Mouse (Mus musculus): Measurements from ENCODE around the gene Gm498. TPM values are rescaled to one million over a fixed set of nuclear protein-coding genes. Genes with fewer than 3 reads are reported as not detected.
A peak's percentile ranks its signal among the peaks of the same experiment; 100 is the strongest.

Gene Gm498
- total and polyA plus RNA-seq, 2 experiments from 2014 or later, result not detected

GRCm38 (mm10) chr7:143868874-143869273 lies 2.2 kb downstream of the Gm498 start:
- Histone ChIP-seq H3K4me3 (ENCODE audit: low read length) (no peak overlapping the region), H3K4me1 (ENCODE audit: insufficient read depth, low read length) (no peaks in the 10 kb centered on the region), H3K9ac (replicated peaks; ENCODE audit: low read length) (no peak overlapping the region), H3K27me3 (ENCODE audit: insufficient read depth, low read length) (no peaks in the 10 kb centered on the region), H3K36me3 (ENCODE audit: insufficient read depth, low read length) (no peaks in the 10 kb centered on the region), H3K9me3 (ENCODE audit: low read length) (no peaks in the 10 kb centered on the region), H3K27ac (no peak overlapping the region), H3K4me2 (ENCODE audit: low read depth, low read length) (no peak overlapping the region)
- ATAC-seq, result no peak
- TF ChIP-seq CTCF (IDR thresholded peaks at IDR 0.05; ENCODE audit: low read depth), result no peak
- DNase-seq (ENCODE audit: low spot score), result no peak
- WGBS, result 89% methylated on average over 4 of the region's 4 CpGs

- ATAC-seq, result no peak
- TF ChIP-seq CTCF (IDR thresholded peaks at IDR 0.05; ENCODE audit: low read depth), result no peak
- no peak overlapping the region for H3K9ac ChIP-seq (replicated peaks; ENCODE audit: low read length)
- H3K4me2 ChIP-seq (ENCODE audit: low read depth, low read length), result no peak overlapping the region
- H3K4me1 ChIP-seq (ENCODE audit: insufficient read depth, low read length), result no peaks in the 10 kb centered on the region
- no peak overlapping the region for H3K27ac ChIP-seq
- no peak for DNase-seq (ENCODE audit: low spot score)
- no peaks in the 10 kb centered on the region for H3K9me3 ChIP-seq (ENCODE audit: low read length)
- WGBS, result 83% methylated on average over 6 of the region's 6 CpGs
- no peaks in the 10 kb centered on the region for H3K36me3 ChIP-seq (ENCODE audit: insufficient read depth, low read length)
- H3K4me3 ChIP-seq (ENCODE audit: low read length), result no peak overlapping the region
- H3K27me3 ChIP-seq (ENCODE audit: insufficient read depth, low read length), result no peaks in the 10 kb centered on the region
Measured at GRCm38 (mm10) chr7:143883717-143884116, 17.1 kb downstream of the Gm498 start.

GRCm38 (mm10) chr7:143891146-143891545 lies 24.5 kb downstream of the Gm498 start:
- ATAC-seq, result no peak
- H3K4me1 ChIP-seq (ENCODE audit: insufficient read depth, low read length), result no peaks in the 10 kb centered on the region
- no peaks in the 10 kb centered on the region for H3K27me3 ChIP-seq (ENCODE audit: insufficient read depth, low read length)
- no peak for TF ChIP-seq CTCF (IDR thresholded peaks at IDR 0.05; ENCODE audit: low read depth)
- no peak overlapping the region for H3K9ac ChIP-seq (replicated peaks; ENCODE audit: low read length)
- no peaks in the 10 kb centered on the region for H3K9me3 ChIP-seq (ENCODE audit: low read length)
- H3K4me3 ChIP-seq (ENCODE audit: low read length), result no peak overlapping the region
- no peak for DNase-seq (ENCODE audit: low spot score)
- no peaks in the 10 kb centered on the region for H3K36me3 ChIP-seq (ENCODE audit: insufficient read depth, low read length)
- 58% methylated on average over 2 of the region's 2 CpGs for WGBS
- no peak overlapping the region for H3K27ac ChIP-seq
- H3K4me2 ChIP-seq (ENCODE audit: low read depth, low read length), result no peak overlapping the region

GRCm38 (mm10) chr7:143892361-143892760 lies 25.7 kb downstream of the Gm498 start:
- no peak for TF ChIP-seq CTCF (IDR thresholded peaks at IDR 0.05; ENCODE audit: low read depth)
- Histone ChIP-seq H3K4me2 (ENCODE audit: low read depth, low read length) (no peak overlapping the region), H3K4me3 (ENCODE audit: low read length) (no peak overlapping the region), H3K4me1 (ENCODE audit: insufficient read depth, low read length) (no peaks in the 10 kb centered on the region), H3K27me3 (ENCODE audit: insufficient read depth, low read length) (no peaks in the 10 kb centered on the region), H3K27ac (no peak overlapping the region), H3K36me3 (ENCODE audit: insufficient read depth, low read length) (no peaks in the 10 kb centered on the region), H3K9me3 (ENCODE audit: low read length) (no peaks in the 10 kb centered on the region), H3K9ac (replicated peaks; ENCODE audit: low read length) (no peak overlapping the region)
- no peak for ATAC-seq
- no peak for DNase-seq (ENCODE audit: low spot score)
- WGBS, result 53% methylated on average over 2 of the region's 2 CpGs

GRCm38 (mm10) chr7:143900667-143901066 lies 34.0 kb downstream of the Gm498 start:
- ATAC-seq, result peak; percentile 80; the same call in 1 of the 2 replicates
- 28% methylated on average over 2 of the region's 2 CpGs for WGBS

GRCm38 (mm10) chr7:143905176-143905575 lies 38.5 kb downstream of the Gm498 start:
- no peak for DNase-seq (ENCODE audit: low spot score)
- H3K9ac ChIP-seq (replicated peaks; ENCODE audit: low read length), result no peak overlapping the region
- 0 out of 2 replicates have a peak, but pooled peaks cover 2% of the 10 kb centered on the region for H3K4me1 ChIP-seq (ENCODE audit: insufficient read depth, low read length)
- H3K36me3 ChIP-seq (ENCODE audit: insufficient read depth, low read length), result no peaks in the 10 kb centered on the region
- TF ChIP-seq CTCF (IDR thresholded peaks at IDR 0.05; ENCODE audit: low read depth), result no peak
- no peak overlapping the region for H3K4me2 ChIP-seq (ENCODE audit: low read depth, low read length)
- no peak overlapping the region for H3K27ac ChIP-seq
- H3K27me3 ChIP-seq (ENCODE audit: insufficient read depth, low read length), result no peaks in the 10 kb centered on the region
- 63% methylated on average over 1 of the region's 1 CpGs for WGBS
- H3K9me3 ChIP-seq (ENCODE audit: low read length), result no peaks in the 10 kb centered on the region
- ATAC-seq, result no peak
- H3K4me3 ChIP-seq (ENCODE audit: low read length), result no peak overlapping the region

More at GRCm38 (mm10) chr7:143900667-143901066, 34.0 kb downstream of the Gm498 start:
- TF ChIP-seq CTCF (IDR thresholded peaks at IDR 0.05; ENCODE audit: low read depth), result peak; percentile 82
- Histone ChIP-seq H3K27me3 (ENCODE audit: insufficient read depth, low read length) (no peaks in the 10 kb centered on the region), H3K9ac (replicated peaks; ENCODE audit: low read length) (no peak overlapping the region; the same call in 1 of the 2 replicates), H3K36me3 (ENCODE audit: insufficient read depth, low read length) (no peaks in the 10 kb centered on the region), H3K27ac (0 out of 2 replicates have a peak overlapping the region, but pooled peaks have one; percentile 11), H3K4me1 (ENCODE audit: insufficient read depth, low read length) (0 out of 2 replicates have a peak, but pooled peaks cover 2% of the 10 kb centered on the region), H3K9me3 (ENCODE audit: low read length) (no peaks in the 10 kb centered on the region), H3K4me3 (ENCODE audit: low read length) (no peak overlapping the region), H3K4me2 (ENCODE audit: low read depth, low read length) (no peak overlapping the region)
- peak; percentile 84 for DNase-seq (ENCODE audit: low spot score)

- no peaks in the 10 kb centered on the region for H3K9me3 ChIP-seq (ENCODE audit: low read length)
- H3K4me1 ChIP-seq (ENCODE audit: insufficient read depth, low read length), result 0 out of 2 replicates have a peak, but pooled peaks cover 2% of the 10 kb centered on the region
- no peak for TF ChIP-seq CTCF (IDR thresholded peaks at IDR 0.05; ENCODE audit: low read depth)
- H3K4me2 ChIP-seq (ENCODE audit: low read depth, low read length), result no peak overlapping the region
- no peak overlapping the region for H3K27ac ChIP-seq
- WGBS, result 56% methylated on average over 3 of the region's 3 CpGs
- H3K4me3 ChIP-seq (ENCODE audit: low read length), result no peak overlapping the region
- peak; percentile 22 for DNase-seq (ENCODE audit: low spot score)
- ATAC-seq, result 0 out of 2 replicates have a peak, but pooled peaks have one; percentile 32
- H3K27me3 ChIP-seq (ENCODE audit: insufficient read depth, low read length), result no peaks in the 10 kb centered on the region
- no peak overlapping the region for H3K9ac ChIP-seq (replicated peaks; ENCODE audit: low read length)
- no peaks in the 10 kb centered on the region for H3K36me3 ChIP-seq (ENCODE audit: insufficient read depth, low read length)
Measured at GRCm38 (mm10) chr7:143905606-143906005, 39.0 kb downstream of the Gm498 start.

Data from hindbrain, postnatal 0 days (tissue).